Mouse (Mus musculus) CH12.LX (cell line): ENCODE data around the gene Sppl2a. TPM values are rescaled to one million over a fixed set of nuclear protein-coding genes. Genes with fewer than 3 reads are reported as not detected.

Experiments
- polyA plus RNA-seq: library from polyadenylated mRNA; unstranded; fragments of >175 nt; gene quantifications from 2 replicates; pipeline ENCODE4 v1.2.1, GENCODE M21; 2012; ENCODE audit warnings: low read depth; ENCODE audit not compliant: insufficient read length
- total RNA-seq, 2 experiments: library from RNA; depleted of rRNA; stranded (reverse); fragments of 300-350 nt in 1 of 2; fragments of >200 nt in 1 of 2; gene quantifications; 2 replicates each; pipeline ENCODE4 v1.2.3; 2012 to 2014

Sppl2a gene
- total and polyA plus RNA-seq, 3 experiments: 35.3 to 52.4 (median 37.4) TPM

Other genes starting within 250 kb of the Sppl2a start
- 24.2 TPM in 2 replicates for gene Usp8, start 225.9 kb downstream of the Sppl2a start, total RNA-seq (2012; rRNA removed)
- 23.5 and 24.1 TPM in 2 replicates for gene Usp8, start 225.9 kb downstream of the Sppl2a start, total RNA-seq (2014; rRNA removed)
- 41.5 and 43.0 TPM in 2 replicates for gene Usp8, start 225.9 kb downstream of the Sppl2a start, polyA plus RNA-seq
- 0.84 and 0.89 TPM in 2 replicates for gene Usp50, start 149.8 kb downstream of the Sppl2a start, total RNA-seq (2012; rRNA removed)
- gene Usp50, start 149.8 kb downstream of the Sppl2a start, total RNA-seq (2014; rRNA removed): 3.2 and 3.7 TPM in 2 replicates
- gene Usp50, start 149.8 kb downstream of the Sppl2a start, polyA plus RNA-seq: 0.37 TPM in 2 replicates
- 14.1 and 15.7 TPM in 2 replicates for gene Trpm7, start 57.0 kb downstream of the Sppl2a start, total RNA-seq (2012; rRNA removed)
- 30.1 and 36.7 TPM in 2 replicates for gene Trpm7, start 57.0 kb downstream of the Sppl2a start, total RNA-seq (2014; rRNA removed)
- 23.7 and 25.8 TPM in 2 replicates for gene Trpm7, start 57.0 kb downstream of the Sppl2a start, polyA plus RNA-seq
- 5.8 and 6.9 TPM in 2 replicates for gene Ap4e1, start 75.5 kb upstream of the Sppl2a start, total RNA-seq (2012; rRNA removed)
- 9.6 and 10.9 TPM in 2 replicates for gene Ap4e1, start 75.5 kb upstream of the Sppl2a start, total RNA-seq (2014; rRNA removed)
- gene Ap4e1, start 75.5 kb upstream of the Sppl2a start, polyA plus RNA-seq: 9.0 and 10.0 TPM in 2 replicates
- 44.4 and 56.5 TPM in 2 replicates for gene Blvra, start 137.4 kb upstream of the Sppl2a start, total RNA-seq (2012; rRNA removed)
- 69.0 and 78.7 TPM in 2 replicates for gene Blvra, start 137.4 kb upstream of the Sppl2a start, total RNA-seq (2014; rRNA removed)
- gene Blvra, start 137.4 kb upstream of the Sppl2a start, polyA plus RNA-seq: 38.4 and 46.7 TPM in 2 replicates
- 55.3 and 56.0 TPM in 2 replicates for gene Ncaph, start 200.7 kb upstream of the Sppl2a start, total RNA-seq (2012; rRNA removed)
- 74.1 and 86.6 TPM in 2 replicates for gene Ncaph, start 200.7 kb upstream of the Sppl2a start, total RNA-seq (2014; rRNA removed)
- 53.4 and 58.2 TPM in 2 replicates for gene Ncaph, start 200.7 kb upstream of the Sppl2a start, polyA plus RNA-seq
- 27.5 and 30.6 TPM in 2 replicates for gene Itpripl1, start 210.2 kb upstream of the Sppl2a start, total RNA-seq (2012; rRNA removed)
- 15.8 and 19.7 TPM in 2 replicates for gene Itpripl1, start 210.2 kb upstream of the Sppl2a start, total RNA-seq (2014; rRNA removed)
- 21.4 and 23.4 TPM in 2 replicates for gene Itpripl1, start 210.2 kb upstream of the Sppl2a start, polyA plus RNA-seq